Mouse (Mus musculus) liver, postnatal 0 days (tissue): ENCODE results near the gene Gabrb3.

Experiments
- CTCF ChIP-seq: sonication (generic); IDR thresholded peaks from 2 replicates; pipeline ENCODE4 v1.5.1; 2016; ENCODE audit warnings: antibody characterized with exemption, low read depth
- EP300 ChIP-seq: IDR thresholded peaks from 2 replicates; pipeline ENCODE4 v1.6.1; 2016; ENCODE audit warnings: antibody characterized with exemption, low read depth, mild to moderate bottlenecking

DNA sequence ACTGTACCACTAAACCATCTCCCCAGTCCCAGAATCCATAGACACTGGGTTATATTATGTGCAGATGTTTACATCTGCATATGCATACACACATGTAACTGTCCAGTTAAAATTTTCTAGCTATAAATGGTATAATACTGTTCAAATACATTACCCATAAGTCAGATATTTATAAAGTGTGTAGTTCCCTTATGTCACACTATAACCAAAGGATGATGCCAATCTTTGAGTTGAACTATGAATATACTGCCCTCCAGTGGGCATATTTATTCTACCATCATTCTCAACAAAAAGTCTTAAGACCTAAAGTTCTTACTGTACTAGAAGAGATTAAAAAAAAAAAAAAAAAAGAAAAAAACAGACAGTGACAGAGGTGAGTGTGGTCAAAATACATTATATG lies 63.4 kb downstream of the Gabrb3 start:
- TF ChIP-seq CTCF = no peak
- TF ChIP-seq EP300 = no peak
